Mouse (Mus musculus) heart, adult 11 months (tissue): ENCODE results near the gene Srebf2.

ENCODE experiments used
- DNase-seq: peaks from one replicate; pipeline ENCODE4 v3.0.0; 2022

Gene Srebf2

GRCm38 (mm10) chr15:82158243-82159035 is 11.5 kb downstream of the Srebf2 start:
- no peak for DNase-seq

- DNase-seq: no peak
Measured at GRCm38 (mm10) chr15:82159471-82159870, 12.5 kb downstream of the Srebf2 start.

GRCm38 (mm10) chr15:82160731-82161640 is 14.0 kb downstream of the Srebf2 start:
- no peak for DNase-seq

- DNase-seq: no peak
Measured at GRCm38 (mm10) chr15:82161965-82162600, 15.1 kb downstream of the Srebf2 start.

GRCm38 (mm10) chr15:82163356-82164060 is 16.5 kb downstream of the Srebf2 start:
- no peak for DNase-seq

GRCm38 (mm10) chr15:82164061-82164399 is 17.0 kb downstream of the Srebf2 start:
- no peak for DNase-seq

GRCm38 (mm10) chr15:82164496-82164895 is 17.5 kb downstream of the Srebf2 start:
- no peak for DNase-seq

GRCm38 (mm10) chr15:82165332-82166239 is 18.6 kb downstream of the Srebf2 start:
- peak; percentile 94 for DNase-seq

- DNase-seq: no peak
Measured at GRCm38 (mm10) chr15:82166240-82167100, 19.5 kb downstream of the Srebf2 start.

- no peak for DNase-seq
Measured at GRCm38 (mm10) chr15:82167201-82168168, 20.5 kb downstream of the Srebf2 start.

- no peak for DNase-seq
Measured at GRCm38 (mm10) chr15:82169671-82170070, 22.7 kb downstream of the Srebf2 start.

GRCm38 (mm10) chr15:82170437-82171377 is 23.7 kb downstream of the Srebf2 start:
- DNase-seq: peak; percentile 94

GRCm38 (mm10) chr15:82172648-82173047 is 25.7 kb downstream of the Srebf2 start:
- no peak for DNase-seq

GRCm38 (mm10) chr15:82175091-82175490 is 28.1 kb downstream of the Srebf2 start:
- DNase-seq: no peak

GRCm38 (mm10) chr15:82177743-82178290 is 30.8 kb downstream of the Srebf2 start:
- no peak for DNase-seq

GRCm38 (mm10) chr15:82181131-82181530 is 34.1 kb downstream of the Srebf2 start:
- no peak for DNase-seq

GRCm38 (mm10) chr15:82182311-82182710 is 35.3 kb downstream of the Srebf2 start:
- DNase-seq: no peak

GRCm38 (mm10) chr15:82183596-82183995 is 36.6 kb downstream of the Srebf2 start:
- no peak for DNase-seq
